Mouse (Mus musculus) limb, embryonic 14.5 days (tissue): ENCODE measurements at regions not wholly inside any gene's neighbourhood (a gene's known extent, or its start where the extent isn't known, plus 50 kb on each side); places are given as distances from the start of the nearest gene placed in this dataset.
A peak's percentile ranks its signal among the peaks of the same experiment; 100 is the strongest.

Source experiments
- ATAC-seq: fragments of 200-750 bp; cut with Nextera tagmentation; 2 replicates; pipeline ENCODE4 v1.8.0; 2017; ENCODE audit warnings: low read depth, moderate number of reproducible peaks, moderate TSS enrichment; ENCODE audit not compliant: low FRiP score
- DNase-seq: peaks from one replicate; pipeline ENCODE4 v3.0.0-alpha.2; 2015; ENCODE audit warnings: low spot score
- H3K27ac ChIP-seq: fragments of 300-500 bp; sonication (generic); replicated peaks from 2 replicates; pipeline ENCODE4 v1.5.1; 2014; ENCODE audit warnings: low read depth, mild to moderate bottlenecking, low read length, moderate library complexity, mixed read lengths
- H3K27me3 ChIP-seq: fragments of 300-500 bp; sonication (generic); 2 replicates; pipeline ENCODE4 v1.6.1; 2014; ENCODE audit warnings: low read length, mixed read lengths; ENCODE audit not compliant: control insufficient read depth, insufficient read depth
- H3K36me3 ChIP-seq: fragments of 300-500 bp; sonication (generic); 2 replicates; pipeline ENCODE4 v1.6.1; 2014; ENCODE audit warnings: mild to moderate bottlenecking, low read length, moderate library complexity, mixed read lengths; ENCODE audit not compliant: control insufficient read depth, insufficient read depth
- H3K4me1 ChIP-seq: fragments of 300-500 bp; sonication (generic); 2 replicates; pipeline ENCODE4 v1.6.1; 2014; ENCODE audit warnings: antibody characterized with exemption, low read length, mixed read lengths; ENCODE audit not compliant: control insufficient read depth, insufficient read depth
- H3K4me2 ChIP-seq: fragments of 300-500 bp; sonication (generic); replicated peaks from 2 replicates; pipeline ENCODE4 v1.6.1; 2014; ENCODE audit warnings: low read depth, mild to moderate bottlenecking, low read length, moderate library complexity; ENCODE audit not compliant: severe bottlenecking
- H3K4me3 ChIP-seq: fragments of 300-500 bp; sonication (generic); replicated peaks from 2 replicates; pipeline ENCODE4 v1.5.1; 2014; ENCODE audit warnings: low read length
- H3K9ac ChIP-seq: fragments of 300-500 bp; sonication (generic); 2 replicates; pipeline ENCODE4 v1.6.1; 2014; ENCODE audit warnings: mild to moderate bottlenecking, low read depth, low read length, moderate library complexity; ENCODE audit not compliant: severe bottlenecking
- H3K9me3 ChIP-seq: fragments of 300-500 bp; sonication (generic); 2 replicates; pipeline ENCODE4 v1.6.1; 2016; ENCODE audit warnings: low read length; ENCODE audit not compliant: control insufficient read depth
- POLR2A ChIP-seq: fragments of 200-500 bp; IDR thresholded peaks from 2 replicates; pipeline ENCODE4 v1.8.0; 2012; ENCODE audit warnings: inconsistent platforms, mild to moderate bottlenecking, moderate library complexity, borderline replicate concordance; ENCODE audit not compliant: insufficient read depth, insufficient read length; ENCODE audit errors: extremely low read depth
- WGBS: fragments of 180-500 bp; shearing (Covaris S2); extraction: QIAGEN DNeasy Blood & Tissue Kit; methylation state at CpG from one replicate; pipeline ENCODE4 v1.1.7; 2014; 5-methylcytosine and 5-hydroxymethylcytosine counted together

GRCm38 (mm10) chr9:90980023-90980802 is 382.0 kb upstream of the Zic4 start:
- H3K9me3 ChIP-seq = no peaks in the 10 kb centered on the region
- no peak overlapping the region for H3K9ac ChIP-seq
- no peak overlapping the region for H3K4me3 ChIP-seq
- H3K4me1 ChIP-seq = no peaks in the 10 kb centered on the region
- no peaks in the 10 kb centered on the region for H3K27me3 ChIP-seq
- no peak overlapping the region for H3K4me2 ChIP-seq
- H3K36me3 ChIP-seq = no peaks in the 10 kb centered on the region
- no peak overlapping the region for H3K27ac ChIP-seq
- no peak for TF ChIP-seq POLR2A
- ATAC-seq (no peak), DNase-seq (no peak)
- WGBS = 68% methylated on average over 6 of the region's 6 CpGs

GRCm38 (mm10) chr9:90999178-90999577 is 363.0 kb upstream of the Zic4 start:
- ATAC-seq = no peak

GRCm38 (mm10) chr9:91004214-91004613 is 358.0 kb upstream of the Zic4 start:
- H3K9ac ChIP-seq = no peak overlapping the region
- no peak overlapping the region for H3K4me2 ChIP-seq
- ATAC-seq = peak; percentile 82
- peak; percentile 64 for DNase-seq
- H3K4me1 ChIP-seq = no peaks in the 10 kb centered on the region
- no peak overlapping the region for H3K4me3 ChIP-seq
- TF ChIP-seq POLR2A = no peak
- no peaks in the 10 kb centered on the region for H3K27me3 ChIP-seq
- no peaks in the 10 kb centered on the region for H3K36me3 ChIP-seq
- WGBS = 70% methylated on average over 4 of the region's 4 CpGs
- H3K9me3 ChIP-seq = no peaks in the 10 kb centered on the region
- H3K27ac ChIP-seq = no peak overlapping the region

More at GRCm38 (mm10) chr9:90999178-90999577, 363.0 kb upstream of the Zic4 start:
- WGBS = 80% methylated on average over 1 of the region's 1 CpGs
- H3K27ac ChIP-seq = no peak overlapping the region
- H3K4me1 ChIP-seq = no peaks in the 10 kb centered on the region
- H3K4me2 ChIP-seq = no peak overlapping the region
- H3K4me3 ChIP-seq = no peak overlapping the region
- H3K9ac ChIP-seq = no peak overlapping the region
- no peaks in the 10 kb centered on the region for H3K36me3 ChIP-seq
- no peaks in the 10 kb centered on the region for H3K9me3 ChIP-seq
- no peak for DNase-seq
- no peak for TF ChIP-seq POLR2A
- no peaks in the 10 kb centered on the region for H3K27me3 ChIP-seq

GRCm38 (mm10) chr9:91040546-91040945 is 321.7 kb upstream of the Zic4 start:
- Histone ChIP-seq H3K36me3 (no peaks in the 10 kb centered on the region), H3K4me1 (no peaks in the 10 kb centered on the region), H3K27me3 (no peaks in the 10 kb centered on the region), H3K4me3 (no peak overlapping the region), H3K27ac (no peak overlapping the region), H3K4me2 (no peak overlapping the region), H3K9ac (no peak overlapping the region), H3K9me3 (no peaks in the 10 kb centered on the region)
- WGBS = 42% methylated on average over 2 of the region's 2 CpGs
- TF ChIP-seq POLR2A = no peak
- DNase-seq (no peak), ATAC-seq (no peak)

GRCm38 (mm10) chr9:91048569-91048968 is 313.6 kb upstream of the Zic4 start:
- DNase-seq (no peak), ATAC-seq (no peak)
- Histone ChIP-seq H3K4me3 (no peak overlapping the region), H3K9ac (no peak overlapping the region), H3K9me3 (no peaks in the 10 kb centered on the region), H3K4me2 (no peak overlapping the region), H3K36me3 (no peaks in the 10 kb centered on the region), H3K27ac (no peak overlapping the region), H3K27me3 (no peaks in the 10 kb centered on the region), H3K4me1 (no peaks in the 10 kb centered on the region)
- WGBS = 43% methylated on average over 2 of the region's 2 CpGs
- TF ChIP-seq POLR2A = no peak
